Mouse (Mus musculus) E14TG2a.4 (cell line): ENCODE results near the gene Hltf.

ENCODE experiments used
- CTCF ChIP-seq: conservative IDR thresholded peaks from 2 replicates; pipeline ENCODE4 v1.5.1; 2014; ENCODE audit warnings: low read length
- NANOG ChIP-seq: IDR thresholded peaks from 2 replicates; pipeline ENCODE4 v1.6.1; 2014; ENCODE audit warnings: borderline replicate concordance, low read length, mixed read lengths
- POU5F1 ChIP-seq: IDR thresholded peaks from 2 replicates; pipeline ENCODE4 v1.6.1; 2014; ENCODE audit warnings: low read length, borderline replicate concordance

- TF ChIP-seq NANOG (no peak), CTCF (no peak), POU5F1 (no peak)
Observed at GRCm38 (mm10) chr3:20028640-20029039, 29.0 kb upstream of the Hltf start.
